Mouse (Mus musculus): Measurements from ENCODE around the gene Arhgap17.

GRCm38 (mm10) chr7:123258103-123258502 lies 111.6 kb downstream of the Arhgap17 start:
- no peak for TF ChIP-seq GATA1 (IDR thresholded peaks at IDR 0.05; ENCODE audit: borderline replicate concordance, low read length)
- no peak for TF ChIP-seq FLI1 (IDR thresholded peaks at IDR 0.05; ENCODE audit: low read length)

Measured in megakaryocyte, embryonic 14.5 days (primary cell).